Mouse (Mus musculus) heart, embryonic 11.5 days (tissue): ENCODE measurements around the gene Wnt11. TPM values are rescaled to one million over a fixed set of nuclear protein-coding genes. Genes with fewer than 3 reads are reported as not detected.

Experiments used
- ATAC-seq: fragments of 200-750 bp; cut with Nextera tagmentation; replicated peaks from 2 replicates; pipeline ENCODE4 v1.8.0; 2017; ENCODE audit warnings: moderate library complexity; ENCODE audit not compliant: insufficient number of reproducible peaks, low FRiP score, low TSS enrichment
- H3K27ac ChIP-seq: fragments of 300-500 bp; sonication (generic); 2 replicates; pipeline ENCODE4 v1.5.1; 2014; ENCODE audit warnings: mild to moderate bottlenecking, low read depth, low read length
- H3K27me3 ChIP-seq: fragments of 300-500 bp; sonication (generic); 2 replicates; pipeline ENCODE4 v1.6.1; 2014; ENCODE audit warnings: mild to moderate bottlenecking, low read length, mixed read lengths; ENCODE audit not compliant: control insufficient read depth, insufficient read depth
- H3K36me3 ChIP-seq: fragments of 300-500 bp; sonication (generic); 2 replicates; pipeline ENCODE4 v1.6.1; 2014; ENCODE audit warnings: mild to moderate bottlenecking, low read length, moderate library complexity, mixed read lengths; ENCODE audit not compliant: control insufficient read depth, insufficient read depth
- H3K4me1 ChIP-seq: fragments of 300-500 bp; sonication (generic); 2 replicates; pipeline ENCODE4 v1.6.1; 2014; ENCODE audit warnings: low read length; ENCODE audit not compliant: control insufficient read depth, insufficient read depth
- H3K4me2 ChIP-seq: fragments of 300-500 bp; sonication (generic); 2 replicates; pipeline ENCODE4 v1.6.1; 2014; ENCODE audit warnings: mild to moderate bottlenecking, moderate library complexity
- H3K4me3 ChIP-seq: fragments of 300-500 bp; sonication (generic); 2 replicates; pipeline ENCODE4 v1.5.1; 2014; ENCODE audit warnings: low read depth, low read length
- H3K9ac ChIP-seq: fragments of 300-500 bp; sonication (generic); 2 replicates; pipeline ENCODE4 v1.6.1; 2014; ENCODE audit warnings: mild to moderate bottlenecking, low read depth, low read length, moderate library complexity
- H3K9me3 ChIP-seq: fragments of 300-500 bp; sonication (generic); replicated peaks from 2 replicates; pipeline ENCODE4 v1.6.1; 2016; ENCODE audit warnings: low read length; ENCODE audit not compliant: control insufficient read depth
- WGBS: fragments of 180-500 bp; shearing (Covaris S2); extraction: QIAGEN DNeasy Blood & Tissue Kit; methylation state at CpG from one replicate; pipeline ENCODE4 v1.1.7; 2014; ENCODE audit not compliant: insufficient replicate concordance; 5-methylcytosine and 5-hydroxymethylcytosine counted together
- polyA plus RNA-seq: library from polyadenylated mRNA; unstranded; fragments of >200 nt; fragmentation: Nextera tagmentation; extraction: Ambion mirVana; gene quantifications from 2 replicates; pipeline ENCODE4 v1.2.1, GENCODE M21; 2014

The Wnt11 gene
- polyA plus RNA-seq, 1 experiment from 2014 or later: 24.7 TPM

DNA sequence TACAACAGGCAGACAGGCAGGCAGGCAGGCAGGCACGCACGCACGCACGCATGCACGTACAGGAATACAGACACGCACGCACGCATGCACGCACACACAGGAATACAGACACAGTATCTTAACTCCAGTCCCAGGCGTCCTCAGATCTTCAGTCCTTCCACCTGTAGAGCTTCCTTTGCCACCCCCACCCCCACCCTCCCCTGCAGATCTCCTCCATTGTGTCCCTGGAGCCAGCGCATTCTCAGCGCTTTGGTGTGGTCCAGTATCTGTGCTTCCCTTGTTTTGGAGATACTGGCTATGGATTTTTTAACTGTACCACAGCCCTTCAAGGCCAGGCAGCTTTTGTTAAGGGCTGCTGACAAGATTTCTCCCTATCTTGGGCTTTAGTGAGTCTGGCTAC lies 38.4 kb downstream of the Wnt11 start:
- Histone ChIP-seq H3K4me1 (peaks cover 37% of the 10 kb centered on the region), H3K4me2 (no peak overlapping the region), H3K4me3 (no peak overlapping the region), H3K27me3 (0 out of 2 replicates have a peak, but pooled peaks cover 3% of the 10 kb centered on the region), H3K9ac (no peak overlapping the region), H3K27ac (no peak overlapping the region), H3K36me3 (no peaks in the 10 kb centered on the region), H3K9me3 (no peaks in the 10 kb centered on the region)
- no peak for ATAC-seq
- WGBS: 80% methylated on average over 12 of the region's 12 CpGs

DNA sequence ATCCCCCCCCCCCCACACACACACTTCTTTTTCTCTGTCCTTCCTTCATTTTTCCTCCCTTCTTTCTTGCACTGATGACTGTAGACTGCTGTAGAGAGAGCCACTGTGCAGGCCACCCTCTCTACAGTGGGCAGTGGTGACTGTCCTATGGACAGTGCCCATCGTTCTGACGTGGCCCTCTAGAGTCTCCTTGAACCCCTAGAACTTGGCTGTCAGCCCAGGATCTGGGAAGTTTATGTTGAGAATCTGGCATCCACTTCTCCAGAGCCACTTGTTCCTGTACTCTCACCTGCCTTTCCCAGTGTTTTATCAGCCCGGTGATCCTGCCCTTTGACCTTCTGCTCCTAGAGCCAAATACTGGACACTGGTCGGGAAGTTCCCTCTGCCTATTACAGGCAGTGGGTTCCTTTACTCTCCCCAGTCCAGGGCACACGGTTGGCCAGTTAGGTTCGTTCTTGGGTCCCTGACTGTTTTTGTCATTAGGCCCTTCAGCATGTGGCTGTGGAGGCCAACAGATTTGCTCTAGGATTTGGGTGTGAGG lies 39.6 kb downstream of the Wnt11 start:
- H3K4me1 ChIP-seq: peaks cover 36% of the 10 kb centered on the region
- H3K27me3 ChIP-seq: 0 out of 2 replicates have a peak, but pooled peaks cover 3% of the 10 kb centered on the region
- 49% methylated on average over 6 of the region's 6 CpGs for WGBS
- no peaks in the 10 kb centered on the region for H3K9me3 ChIP-seq
- H3K4me3 ChIP-seq: no peak overlapping the region
- ATAC-seq: no peak
- H3K27ac ChIP-seq: no peak overlapping the region
- H3K4me2 ChIP-seq: no peak overlapping the region
- no peaks in the 10 kb centered on the region for H3K36me3 ChIP-seq
- no peak overlapping the region for H3K9ac ChIP-seq

DNA sequence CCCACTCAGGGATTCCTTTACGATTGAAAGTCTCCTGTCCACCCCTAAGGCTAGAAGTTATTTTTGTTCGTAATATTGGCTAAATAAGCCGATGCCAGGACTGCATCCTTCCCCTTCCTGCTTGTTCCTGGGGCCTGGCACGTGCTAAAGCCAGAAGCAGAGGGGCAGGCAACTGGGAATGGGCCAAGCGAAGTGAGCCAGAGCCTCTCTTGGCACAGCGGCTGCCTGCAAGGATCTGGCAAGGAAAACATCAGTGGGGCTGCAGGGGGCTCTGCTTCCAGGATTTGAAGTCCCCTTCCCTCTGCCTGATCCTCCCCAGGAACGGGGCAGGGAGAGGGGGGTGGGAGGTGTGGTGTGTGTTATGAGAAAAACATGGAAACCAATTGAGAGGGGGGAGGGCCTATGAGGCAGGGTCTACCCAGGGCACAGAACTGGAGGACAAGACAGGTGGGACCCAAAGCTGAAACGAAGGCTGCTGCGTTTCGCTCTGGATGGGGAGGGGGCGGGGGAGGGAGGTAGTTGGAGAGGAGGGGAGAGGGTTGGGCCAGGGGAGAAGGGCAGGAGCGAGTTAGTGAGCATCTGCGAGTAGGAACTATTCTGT lies 40.6 kb downstream of the Wnt11 start:
- no peaks in the 10 kb centered on the region for H3K9me3 ChIP-seq
- no peak overlapping the region for H3K4me2 ChIP-seq
- no peak overlapping the region for H3K4me3 ChIP-seq
- H3K36me3 ChIP-seq: no peaks in the 10 kb centered on the region
- H3K4me1 ChIP-seq: peaks cover 32% of the 10 kb centered on the region
- no peak overlapping the region for H3K27ac ChIP-seq
- no peak for ATAC-seq
- WGBS: 32% methylated on average over 13 of the region's 13 CpGs
- H3K9ac ChIP-seq: no peak overlapping the region
- H3K27me3 ChIP-seq: 0 out of 2 replicates have a peak, but pooled peaks cover 3% of the 10 kb centered on the region

DNA sequence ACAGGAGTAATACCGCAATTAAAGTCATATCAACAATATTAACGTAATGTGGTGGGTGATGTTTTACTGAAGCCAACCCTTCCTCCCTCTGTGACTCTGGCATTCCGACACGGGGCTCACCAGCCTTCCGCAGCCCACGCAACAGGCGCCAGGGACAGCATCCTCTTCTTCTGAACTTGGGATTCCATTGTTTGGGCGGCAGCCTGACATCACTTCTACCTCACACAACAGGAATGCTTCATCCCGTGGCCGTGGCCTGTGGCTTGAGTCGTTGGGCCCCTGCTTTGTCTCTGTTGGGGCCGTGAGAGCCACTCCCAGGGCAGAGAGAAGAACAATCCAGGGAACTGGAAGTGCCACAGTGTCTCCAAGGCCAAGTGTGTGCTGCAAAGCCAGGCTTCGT lies 41.2 kb downstream of the Wnt11 start:
- WGBS: 36% methylated on average over 13 of the region's 13 CpGs
- Histone ChIP-seq H3K27ac (no peak overlapping the region), H3K36me3 (no peaks in the 10 kb centered on the region), H3K9ac (no peak overlapping the region), H3K4me1 (peaks cover 26% of the 10 kb centered on the region), H3K9me3 (no peaks in the 10 kb centered on the region), H3K27me3 (0 out of 2 replicates have a peak, but pooled peaks cover 2% of the 10 kb centered on the region), H3K4me3 (no peak overlapping the region), H3K4me2 (no peak overlapping the region)
- no peak for ATAC-seq

DNA sequence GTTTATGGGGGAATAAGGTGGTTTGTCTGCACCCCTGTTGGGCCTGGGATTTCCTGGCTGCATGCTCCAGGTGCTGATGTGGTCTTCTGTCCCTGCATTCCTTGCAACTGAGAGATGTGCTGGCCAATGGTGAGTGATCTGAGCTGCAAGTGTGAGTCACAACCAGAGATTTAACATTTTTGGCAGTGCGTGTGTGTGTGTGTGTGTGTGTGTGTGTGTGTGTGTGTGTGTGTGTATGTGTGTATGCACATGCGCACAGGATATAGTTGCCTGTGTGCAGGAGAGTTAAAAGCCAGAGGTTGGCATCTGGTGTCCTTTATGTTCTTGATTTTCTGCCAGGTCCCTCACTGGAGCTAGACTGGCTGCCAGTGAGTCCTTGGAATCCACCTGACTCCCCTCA lies 44.3 kb downstream of the Wnt11 start:
- Histone ChIP-seq H3K27me3 (no peaks in the 10 kb centered on the region), H3K9me3 (no peaks in the 10 kb centered on the region), H3K4me1 (peaks cover 22% of the 10 kb centered on the region), H3K27ac (no peak overlapping the region), H3K36me3 (no peaks in the 10 kb centered on the region), H3K4me2 (no peak overlapping the region), H3K9ac (no peak overlapping the region), H3K4me3 (no peak overlapping the region)
- WGBS: 76% methylated on average over 2 of the region's 2 CpGs
- no peak for ATAC-seq

DNA sequence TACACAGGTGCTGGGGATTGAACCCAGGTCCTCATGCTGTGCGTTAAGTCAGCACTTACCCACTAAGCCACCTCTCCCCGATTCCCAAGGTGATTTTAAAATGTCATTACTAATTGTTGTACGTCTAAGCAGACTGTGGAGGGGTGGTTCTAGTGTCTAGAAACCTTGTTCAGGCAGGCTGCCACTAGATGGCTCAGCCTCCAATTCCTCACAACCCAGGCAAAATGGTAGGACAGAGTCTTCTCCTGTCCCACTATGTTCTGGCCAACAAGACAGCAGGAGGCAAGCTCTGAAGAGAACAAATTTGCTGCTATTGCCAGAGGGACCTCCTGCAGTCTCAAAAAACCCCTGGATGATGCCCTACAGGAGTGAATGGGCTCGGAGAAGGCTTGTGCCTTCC lies 47.0 kb downstream of the Wnt11 start:
- Histone ChIP-seq H3K4me2 (no peak overlapping the region), H3K36me3 (no peaks in the 10 kb centered on the region), H3K4me3 (no peak overlapping the region), H3K27me3 (no peaks in the 10 kb centered on the region), H3K27ac (no peak overlapping the region), H3K9me3 (no peaks in the 10 kb centered on the region), H3K4me1 (peaks cover 4% of the 10 kb centered on the region), H3K9ac (no peak overlapping the region)
- ATAC-seq: no peak
- WGBS: 61% methylated on average over 4 of the region's 4 CpGs

DNA sequence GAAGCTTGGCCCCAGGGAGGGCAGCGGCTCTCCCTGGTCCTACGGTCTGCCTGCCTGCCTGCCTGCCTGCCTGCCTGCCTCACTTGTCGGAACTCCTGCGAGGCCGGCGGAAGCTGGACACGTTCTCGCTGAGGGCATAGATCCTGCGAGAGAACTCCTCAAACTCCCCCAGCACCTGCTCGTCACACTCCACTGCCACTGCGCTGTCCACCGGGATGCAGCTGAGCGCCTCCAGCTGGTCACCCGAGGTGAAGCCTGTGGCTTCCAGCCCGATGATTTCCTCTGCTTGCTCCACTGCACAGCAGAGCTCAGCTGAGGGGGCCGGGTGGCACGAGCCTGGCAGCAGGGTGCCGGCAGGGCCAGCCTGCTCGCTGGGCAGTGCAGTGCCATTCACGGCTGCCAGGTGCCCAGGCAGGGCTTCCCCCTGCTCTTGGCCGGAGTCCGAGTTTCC lies 52.9 kb downstream of the Wnt11 start:
- ATAC-seq: no peak
- WGBS: 62% methylated on average over 22 of the region's 22 CpGs
- H3K27me3 ChIP-seq: no peaks in the 10 kb centered on the region

DNA sequence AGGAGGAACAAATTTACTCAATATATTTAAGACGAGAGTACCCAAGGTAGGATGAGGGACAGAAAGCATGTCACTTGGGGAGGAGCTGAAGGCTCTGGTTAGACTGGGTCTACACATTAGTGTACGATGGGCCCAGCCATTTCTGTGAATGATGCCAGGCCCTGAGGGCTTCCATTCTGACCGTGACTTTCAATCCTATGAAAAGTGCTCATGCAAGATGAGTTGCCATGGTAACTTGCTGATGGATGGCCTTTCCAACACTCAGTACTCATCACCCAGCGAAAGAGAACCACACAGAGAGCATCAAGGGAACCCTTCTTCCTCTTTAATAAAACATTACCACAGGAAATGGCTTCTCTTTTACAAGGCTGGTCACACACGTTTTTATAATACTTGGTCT lies 53.9 kb downstream of the Wnt11 start:
- H3K4me2 ChIP-seq: no peak overlapping the region
- ATAC-seq: no peak

More for the DNA sequence above, 52.9 kb downstream of the Wnt11 start:
- Histone ChIP-seq H3K36me3 (peaks cover 7% of the 10 kb centered on the region; the same call in 1 of the 2 replicates), H3K9me3 (no peaks in the 10 kb centered on the region), H3K4me3 (no peak overlapping the region), H3K9ac (no peak overlapping the region), H3K27ac (no peak overlapping the region), H3K4me2 (no peak overlapping the region), H3K4me1 (no peaks in the 10 kb centered on the region; the same call in 1 of the 2 replicates)

DNA sequence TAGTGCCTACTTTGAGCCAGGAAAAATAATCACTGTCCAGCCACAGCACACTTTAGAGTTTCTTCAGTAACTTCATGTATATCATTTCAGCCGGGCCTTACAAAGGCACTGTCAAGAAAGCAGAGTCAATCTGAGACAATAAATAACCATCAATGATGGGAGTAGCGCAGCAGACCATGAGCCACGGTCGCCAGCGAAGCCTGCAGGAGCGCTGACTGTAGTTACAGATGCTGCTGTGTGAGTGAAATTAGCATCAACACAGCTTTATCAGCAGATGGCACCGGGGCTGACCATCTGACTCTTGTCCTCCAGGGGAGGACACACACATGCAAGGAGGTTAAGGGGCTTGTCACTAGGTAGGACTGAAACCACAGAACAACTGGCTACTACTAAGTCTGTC lies 54.3 kb downstream of the Wnt11 start:
- peaks cover 7% of the 10 kb centered on the region; the same call in 1 of the 2 replicates for H3K36me3 ChIP-seq
- H3K4me1 ChIP-seq: peaks cover 4% of the 10 kb centered on the region
- H3K9me3 ChIP-seq: no peaks in the 10 kb centered on the region
- no peak overlapping the region for H3K4me2 ChIP-seq
- 68% methylated on average over 7 of the region's 7 CpGs for WGBS
- ATAC-seq: no peak
- H3K27me3 ChIP-seq: no peaks in the 10 kb centered on the region
- no peak overlapping the region for H3K4me3 ChIP-seq
- no peak overlapping the region for H3K9ac ChIP-seq
- no peak overlapping the region for H3K27ac ChIP-seq

More for the DNA sequence above, 53.9 kb downstream of the Wnt11 start:
- no peak overlapping the region for H3K27ac ChIP-seq
- no peak overlapping the region for H3K4me3 ChIP-seq
- H3K4me1 ChIP-seq: no peaks in the 10 kb centered on the region; the same call in 1 of the 2 replicates
- H3K36me3 ChIP-seq: peaks cover 7% of the 10 kb centered on the region; the same call in 1 of the 2 replicates
- no peaks in the 10 kb centered on the region for H3K27me3 ChIP-seq
- H3K9me3 ChIP-seq: no peaks in the 10 kb centered on the region
- no peak overlapping the region for H3K9ac ChIP-seq
- WGBS: 78% methylated on average over 5 of the region's 5 CpGs
